Mouse (Mus musculus) gastrocnemius, postnatal 25 days (tissue): ENCODE measurements around the gene Dock10. TPM values are rescaled to one million over a fixed set of nuclear protein-coding genes. Genes with fewer than 3 reads are reported as not detected.

Experiments
- DNase-seq: peaks from one replicate; pipeline ENCODE4 v3.0.0; 2022
- total RNA-seq, 2 experiments: library from RNA; stranded (reverse); gene quantifications; 1 replicate in 1 of 2; 2 replicates in 1 of 2; pipeline ENCODE4 v1.2.3; 2021

The Dock10 gene
- total RNA-seq, 2 experiments from 2014 or later, result 4.0 to 4.2 TPM

GRCm38 (mm10) chr1:80728183-80728582 is 30.1 kb downstream of the Dock10 start:
- DNase-seq, result no peak

DNA sequence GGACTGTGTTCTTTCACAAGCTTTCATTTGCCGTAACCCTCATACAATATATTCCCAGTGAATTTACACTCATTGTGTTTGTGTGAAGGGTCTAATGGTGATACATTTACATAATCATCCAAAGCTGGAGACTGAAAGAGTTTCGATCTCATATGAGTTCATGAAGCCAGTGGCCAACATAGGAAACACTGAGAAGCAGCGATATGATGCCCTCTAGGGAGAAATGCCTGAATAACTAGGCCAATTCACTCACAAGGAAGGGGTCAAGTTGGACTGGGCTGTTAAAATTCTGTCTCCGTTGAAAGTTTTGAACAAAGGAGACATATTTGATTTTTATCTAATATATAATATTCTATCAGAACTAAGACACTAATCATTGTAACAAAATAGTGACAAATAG is 30.9 kb downstream of the Dock10 start:
- no peak for DNase-seq

DNA sequence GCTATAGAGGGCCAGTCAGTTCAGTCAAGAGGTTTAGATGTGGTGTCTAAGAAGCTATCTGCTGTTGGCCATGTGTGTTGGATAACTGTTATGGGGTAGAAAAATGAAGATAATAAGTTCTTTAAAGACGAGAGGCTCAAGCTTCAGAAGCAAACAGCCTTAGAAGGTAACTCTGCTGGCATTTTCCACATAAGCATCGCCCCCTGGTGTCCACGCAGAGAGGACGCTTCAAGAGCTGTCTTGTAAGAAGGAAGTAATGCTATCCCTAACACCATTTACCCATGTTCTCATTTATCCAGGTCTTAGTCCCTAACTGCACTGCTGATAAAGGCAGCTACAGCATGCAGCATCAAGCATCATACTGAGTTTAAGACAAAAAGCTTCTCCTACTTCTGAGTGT is 35.7 kb downstream of the Dock10 start:
- peak; percentile 20 for DNase-seq

GRCm38 (mm10) chr1:80722001-80722400 is 36.3 kb downstream of the Dock10 start:
- DNase-seq, result no peak

- DNase-seq, result no peak
Measured at GRCm38 (mm10) chr1:80721181-80721580, 37.1 kb downstream of the Dock10 start.

GRCm38 (mm10) chr1:80720146-80720545 is 38.2 kb downstream of the Dock10 start:
- no peak for DNase-seq

- no peak for DNase-seq
Measured at GRCm38 (mm10) chr1:80719436-80719835, 38.9 kb downstream of the Dock10 start.

DNA sequence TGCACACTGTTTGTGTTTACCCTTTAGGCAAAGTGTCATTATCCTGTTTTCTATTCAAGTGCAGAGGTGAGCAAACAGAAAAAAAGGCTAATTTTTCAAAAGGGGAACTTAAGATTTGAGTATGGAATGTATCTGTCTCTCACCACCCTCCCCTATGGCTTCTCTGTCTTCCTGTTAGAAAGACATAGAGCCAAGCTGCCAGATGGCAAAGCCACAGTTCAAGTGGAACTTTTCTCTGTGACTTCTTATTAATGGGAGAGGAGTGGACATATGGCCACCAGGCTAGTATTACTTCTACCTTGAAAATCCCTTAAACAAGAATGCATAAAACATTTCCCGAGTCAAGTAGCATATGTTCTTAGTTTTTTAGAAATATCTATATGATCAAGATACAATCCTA is 39.7 kb downstream of the Dock10 start:
- DNase-seq, result no peak

DNA sequence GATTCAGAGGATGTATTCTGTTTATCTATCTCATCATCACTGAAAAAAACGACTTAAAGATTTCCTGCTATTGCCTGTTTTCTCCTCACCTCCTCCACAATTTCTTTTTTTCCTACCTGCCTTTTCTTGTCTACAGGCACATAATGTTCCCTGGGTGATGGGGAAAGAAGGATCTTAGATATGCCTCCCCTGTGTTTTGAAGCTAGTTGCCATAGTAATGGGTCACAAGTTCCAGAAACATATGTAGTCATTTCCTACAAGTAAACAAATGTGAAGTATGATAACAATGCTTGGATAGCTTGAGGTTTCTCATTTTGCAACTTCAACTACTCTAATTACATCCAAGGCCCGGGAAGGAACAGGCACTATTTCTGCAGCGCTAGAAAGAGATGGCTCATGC is 42.4 kb downstream of the Dock10 start:
- DNase-seq, result no peak

- no peak for DNase-seq
Measured at GRCm38 (mm10) chr1:80713920-80714319, 44.4 kb downstream of the Dock10 start.

- DNase-seq, result no peak
Measured at GRCm38 (mm10) chr1:80710607-80711261, 47.6 kb downstream of the Dock10 start.

- DNase-seq, result no peak
Measured at GRCm38 (mm10) chr1:80710097-80710541, 48.2 kb downstream of the Dock10 start.

DNA sequence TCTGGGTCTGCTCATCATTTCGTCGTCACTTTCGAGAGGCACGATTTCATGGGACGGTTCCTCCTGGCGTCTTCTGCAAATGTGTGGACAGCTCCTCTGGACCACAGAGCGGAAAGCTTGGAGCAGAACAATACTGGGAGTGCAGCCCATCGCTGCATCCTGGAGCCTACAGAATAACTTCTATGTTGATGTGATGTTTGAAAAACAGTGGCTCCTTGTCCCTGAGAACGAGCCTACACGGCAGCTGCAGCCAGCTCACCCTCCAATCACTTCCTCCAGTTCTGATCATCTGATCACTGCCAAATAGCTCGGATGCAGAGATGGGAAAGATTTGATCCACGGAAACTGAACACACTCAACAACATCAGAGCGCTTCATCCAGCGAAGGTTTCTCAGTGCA is 49.0 kb downstream of the Dock10 start:
- peak; percentile 14 for DNase-seq

DNA sequence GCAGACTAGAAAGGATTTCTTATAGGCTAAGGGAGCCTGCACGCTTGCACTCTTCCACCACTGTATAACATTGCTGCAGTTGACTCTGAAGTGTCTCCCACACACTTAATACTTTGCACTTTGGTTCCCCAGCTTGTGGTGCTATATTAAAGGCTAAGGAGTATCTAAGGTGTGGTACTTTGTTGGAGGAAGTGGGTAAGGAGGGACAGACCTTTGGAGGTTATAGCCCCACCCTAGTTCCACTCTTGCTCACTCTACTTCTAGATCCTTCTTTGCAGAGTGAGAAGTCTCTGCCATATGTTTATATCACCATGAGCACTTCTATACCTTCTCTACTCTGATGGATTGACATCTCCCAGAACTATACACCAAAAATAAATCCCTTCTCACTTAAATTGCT is 55.0 kb downstream of the Dock10 start:
- DNase-seq, result no peak

- DNase-seq, result no peak
Measured at GRCm38 (mm10) chr1:80676004-80676673, 82.2 kb downstream of the Dock10 start.

GRCm38 (mm10) chr1:80671730-80672129 is 86.6 kb downstream of the Dock10 start:
- no peak for DNase-seq

- DNase-seq, result no peak
Measured at GRCm38 (mm10) chr1:80671056-80671455, 87.3 kb downstream of the Dock10 start.

DNA sequence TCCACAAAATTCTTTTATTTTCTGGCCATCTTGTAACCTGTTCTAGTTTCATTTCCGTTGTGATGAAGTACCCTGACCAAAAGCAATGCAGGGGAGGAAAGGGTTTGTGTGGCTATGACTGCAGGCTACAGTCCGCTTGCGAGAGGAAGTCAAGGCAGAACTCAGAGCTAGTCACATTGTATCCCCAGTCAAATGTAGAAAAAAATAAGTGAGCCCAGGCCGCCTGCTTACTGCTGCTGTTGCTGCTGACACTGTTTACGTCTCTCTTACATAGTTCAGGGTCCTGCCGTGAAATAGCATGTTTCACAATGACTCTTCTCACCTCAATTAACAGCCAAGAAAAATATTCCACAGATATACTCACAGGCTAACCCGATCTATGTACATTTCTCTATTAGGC is 87.9 kb downstream of the Dock10 start:
- no peak for DNase-seq

DNA sequence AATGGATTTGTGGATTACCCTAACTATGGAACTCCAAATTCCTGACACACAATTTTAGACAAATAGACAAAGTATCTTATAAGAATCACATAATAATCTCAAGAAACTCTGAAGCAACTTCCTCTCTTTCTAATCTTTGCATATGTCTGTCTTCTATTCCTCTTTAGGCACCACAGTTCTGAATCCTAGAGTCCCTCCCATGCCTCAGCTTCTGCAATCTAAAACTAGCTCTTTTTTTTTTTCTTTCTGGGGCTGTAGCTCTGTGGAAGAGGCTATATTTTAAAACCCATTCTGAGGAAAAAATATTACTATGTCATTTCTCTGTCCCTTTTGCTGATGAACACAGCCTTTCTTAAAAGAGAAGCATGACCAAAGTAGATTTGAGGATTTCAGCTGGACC is 92.6 kb downstream of the Dock10 start:
- no peak for DNase-seq

DNA sequence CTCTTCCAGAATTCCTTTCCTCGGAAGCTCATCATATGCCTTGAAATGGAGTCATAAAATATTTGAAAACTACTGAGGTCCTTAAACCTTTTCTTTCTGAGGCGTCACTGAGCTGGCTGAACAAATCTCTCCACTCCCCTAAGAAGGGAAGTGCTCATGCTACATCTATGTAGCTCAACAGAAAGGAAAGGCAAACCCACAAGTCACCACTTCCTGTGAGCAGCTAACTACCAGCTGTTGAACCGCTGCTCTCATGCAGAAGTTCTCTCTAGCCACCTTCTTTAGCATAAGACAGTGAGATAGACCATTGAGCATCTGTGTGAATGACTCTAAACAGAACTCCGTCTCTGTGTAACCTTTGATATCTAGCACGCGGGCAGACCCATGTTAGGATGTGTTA is 93.2 kb downstream of the Dock10 start:
- no peak for DNase-seq

GRCm38 (mm10) chr1:80661506-80662402 is 96.6 kb downstream of the Dock10 start:
- no peak for DNase-seq

- DNase-seq, result no peak
Measured at GRCm38 (mm10) chr1:80659465-80660245, 98.7 kb downstream of the Dock10 start.
